Comparison of ENCODE assay signal across 7 mouse cellular contexts in the genomic region with DNA sequence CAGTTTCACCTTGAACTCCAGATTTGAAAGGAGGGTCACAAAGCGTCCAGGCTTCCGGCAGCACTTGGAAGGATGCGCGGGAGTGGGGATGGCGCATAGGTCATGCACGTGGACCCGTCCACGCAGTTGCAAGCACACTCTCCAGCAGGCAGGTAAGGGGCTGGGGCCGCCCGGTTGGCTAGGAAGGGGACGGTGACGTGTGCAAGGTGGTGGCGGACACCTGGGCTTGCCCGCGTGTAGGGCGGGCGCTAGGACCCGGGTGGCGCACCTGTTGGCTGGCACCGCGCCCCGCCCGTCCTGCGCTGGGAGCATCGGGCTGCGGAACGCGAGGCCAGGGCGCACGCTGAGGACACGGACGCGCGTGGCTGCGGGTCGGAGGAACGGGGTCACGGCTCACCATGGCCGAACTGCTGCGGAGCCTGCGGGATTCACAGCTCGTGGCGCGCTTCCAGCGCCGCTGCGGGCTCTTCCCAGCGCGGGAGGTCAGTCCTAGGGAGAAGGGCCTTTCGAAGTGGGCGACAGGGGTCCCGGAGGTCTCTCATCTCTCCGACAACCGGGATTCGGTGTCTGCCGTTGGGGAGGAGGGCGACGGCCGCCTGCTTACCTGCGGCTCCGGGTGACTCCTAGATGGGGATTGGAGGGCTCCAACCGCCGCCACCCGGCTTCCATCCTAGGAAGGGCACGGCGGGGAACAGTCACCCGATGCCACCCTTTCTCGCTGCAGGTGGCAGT. TPM values are rescaled to one million over a fixed set of nuclear protein-coding genes. Genes with fewer than 3 reads are reported as not detected.
DNase-seq lines count a peak whose midpoint lies in the region; ATAC-seq and TF ChIP-seq lines count a peak whose summit lies in the region.

A gene (plus strand): TSS at position 325 of the 732 bp plus-strand sequence.

- no peak for TF ChIP-seq CTCF in hindbrain, postnatal 0 days (IDR thresholded peaks at IDR 0.05; ENCODE audit: low read depth)

- H3K4me2 ChIP-seq in hindbrain, postnatal 0 days (ENCODE audit: low read depth, low read length) = peak within 1 kb of the TSS; percentile 84
- peak within 1 kb of the TSS; percentile 100 for H3K4me2 ChIP-seq in limb, embryonic 11.5 days (ENCODE audit: low read depth, severe bottlenecking)
- H3K4me2 ChIP-seq in midbrain, embryonic 16.5 days (ENCODE audit: low read length) = peak within 1 kb of the TSS; percentile 100

- H3K4me1 ChIP-seq in ES-E14 (ENCODE audit: control insufficient read depth in 2 of 2, insufficient read depth in 2 of 2, low read length in 2 of 2, poor library complexity in 1 of 2) = peaks cover 2% of the 10 kb centered on the region in 2 experiments; a peak in 1 of 4 replicates
- H3K4me1 ChIP-seq in forebrain, embryonic 10.5 days = peaks cover 32% of the 10 kb centered on the region
- peaks cover 11% of the 10 kb centered on the region for H3K4me1 ChIP-seq in hindbrain, postnatal 0 days (ENCODE audit: insufficient read depth, low read length)
- H3K4me1 ChIP-seq in limb, embryonic 11.5 days (ENCODE audit: control insufficient read depth, insufficient read depth, low read length) = peaks cover 12% of the 10 kb centered on the region
- peaks cover 23% of the 10 kb centered on the region for H3K4me1 ChIP-seq in midbrain, embryonic 16.5 days (ENCODE audit: control insufficient read depth, insufficient read depth, low read length)

- no peaks in the 10 kb centered on the region for H3K9me3 ChIP-seq in ES-E14 (ENCODE audit: control insufficient read depth, insufficient read depth, low read depth, low read length)
- H3K9me3 ChIP-seq in forebrain, embryonic 10.5 days = no peaks in the 10 kb centered on the region
- H3K9me3 ChIP-seq in hindbrain, postnatal 0 days (ENCODE audit: low read length) = no peaks in the 10 kb centered on the region
- no peaks in the 10 kb centered on the region for H3K9me3 ChIP-seq in limb, embryonic 11.5 days (ENCODE audit: control insufficient read depth, low read length)
- no peaks in the 10 kb centered on the region for H3K9me3 ChIP-seq in midbrain, embryonic 16.5 days (replicated peaks; ENCODE audit: control insufficient read depth, low read length, poor library complexity, severe bottlenecking)

- no peaks in the 10 kb centered on the region for H3K36me3 ChIP-seq in ES-E14 (ENCODE audit: control insufficient read depth, insufficient read depth, low read length, poor library complexity, severe bottlenecking)
- no peaks in the 10 kb centered on the region for H3K36me3 ChIP-seq in forebrain, embryonic 10.5 days (replicated peaks)
- no peaks in the 10 kb centered on the region for H3K36me3 ChIP-seq in hindbrain, postnatal 0 days (ENCODE audit: insufficient read depth, low read length)
- no peaks in the 10 kb centered on the region for H3K36me3 ChIP-seq in limb, embryonic 11.5 days (ENCODE audit: control insufficient read depth, insufficient read depth, low read length)
- H3K36me3 ChIP-seq in midbrain, embryonic 16.5 days (ENCODE audit: control insufficient read depth, insufficient read depth, low read length) = no peaks in the 10 kb centered on the region

- no peak for DNase-seq in ES-E14 (ENCODE audit: low read depth, low spot score)
- peak; percentile 39 for DNase-seq in adrenal gland, postnatal 25 days
- DNase-seq in forebrain, embryonic 10.5 days (ENCODE audit: extremely low spot score, low spot score) = peak; percentile 34
- peak; percentile 39 for DNase-seq in hindbrain, postnatal 0 days (ENCODE audit: low spot score)
- DNase-seq in limb, embryonic 11.5 days (ENCODE audit: low spot score) = peak; percentile 45
- peak; percentile 60 for DNase-seq in yolk sac, embryonic 10.5 days (ENCODE audit: low spot score)

- ATAC-seq in hindbrain, postnatal 0 days = peak; percentile 55
- ATAC-seq in limb, embryonic 11.5 days (ENCODE audit: insufficient number of reproducible peaks, low FRiP score, low TSS enrichment, low read depth) = peak; percentile 31; the same call in 1 of the 2 replicates
- peak; percentile 69 for ATAC-seq in midbrain, embryonic 16.5 days

- WGBS in forebrain, embryonic 10.5 days = under 1% methylated on average over 68 of the region's 68 CpGs
- WGBS in hindbrain, postnatal 0 days = under 1% methylated on average over 64 of the region's 68 CpGs
- under 1% methylated on average over 62 of the region's 68 CpGs for WGBS in limb, embryonic 11.5 days
- under 1% methylated on average over 65 of the region's 68 CpGs for WGBS in midbrain, embryonic 16.5 days

- peaks cover 82% of the 10 kb centered on the region for H3K27me3 ChIP-seq in forebrain, embryonic 10.5 days (ENCODE audit: poor library complexity, severe bottlenecking)
- 0 out of 2 replicates have a peak, but pooled peaks cover 10% of the 10 kb centered on the region for H3K27me3 ChIP-seq in hindbrain, postnatal 0 days (ENCODE audit: insufficient read depth, low read length)
- H3K27me3 ChIP-seq in limb, embryonic 11.5 days (ENCODE audit: control insufficient read depth, insufficient read depth, low read length) = peaks cover 21% of the 10 kb centered on the region
- peaks cover 7% of the 10 kb centered on the region for H3K27me3 ChIP-seq in midbrain, embryonic 16.5 days (ENCODE audit: control insufficient read depth, insufficient read depth, low read depth, low read length)

- in situ Hi-C loops in ES-E14 (cut with MboI; ENCODE audit: low sequenced_read_pairs in 2 of 2, unreplicated experiment in 2 of 2) = loop anchor here in 1 of 2 experiments (5.0 kb wide), 1 partner anchor 98 kb away; no protein-coding TSS in a partner anchor

- H3K27ac ChIP-seq in ES-E14 (ENCODE audit: insufficient read depth, low read depth, low read length, poor library complexity, severe bottlenecking) = no peak within 1 kb of the TSS
- peak within 1 kb of the TSS; percentile 78 for H3K27ac ChIP-seq in forebrain, embryonic 10.5 days
- no peak within 1 kb of the TSS for H3K27ac ChIP-seq in hindbrain, postnatal 0 days
- H3K27ac ChIP-seq in limb, embryonic 11.5 days (replicated peaks; ENCODE audit: low read depth, low read length) = no peak within 1 kb of the TSS
- no peak within 1 kb of the TSS for H3K27ac ChIP-seq in midbrain, embryonic 16.5 days (ENCODE audit: low read length)

- H3K9ac ChIP-seq in ES-E14 (ENCODE audit: insufficient read depth, low read depth, low read length, poor library complexity, severe bottlenecking) = peak within 1 kb of the TSS; percentile 39; the same call in 1 of the 2 replicates
- peak within 1 kb of the TSS; percentile 35 for H3K9ac ChIP-seq in hindbrain, postnatal 0 days (replicated peaks; ENCODE audit: low read length)
- peak within 1 kb of the TSS; percentile 23 for H3K9ac ChIP-seq in limb, embryonic 11.5 days (ENCODE audit: low read length)
- peak within 1 kb of the TSS; percentile 63 for H3K9ac ChIP-seq in midbrain, embryonic 16.5 days (ENCODE audit: low read depth, low read length)

- peak within 1 kb of the TSS; percentile 64 to 73 for H3K4me3 ChIP-seq in ES-E14 (ENCODE audit: insufficient read depth in 1 of 2, low read depth in 1 of 2, low read length in 2 of 2, poor library complexity in 1 of 2, severe bottlenecking in 1 of 2)
- peak within 1 kb of the TSS; percentile 77 for H3K4me3 ChIP-seq in forebrain, embryonic 10.5 days
- peak within 1 kb of the TSS; percentile 61 for H3K4me3 ChIP-seq in hindbrain, postnatal 0 days (ENCODE audit: low read length)
- H3K4me3 ChIP-seq in limb, embryonic 11.5 days (ENCODE audit: low read depth, low read length) = peak within 1 kb of the TSS; percentile 57
- peak within 1 kb of the TSS; percentile 74 for H3K4me3 ChIP-seq in midbrain, embryonic 16.5 days (ENCODE audit: low read depth, low read length)

TF ChIP-seq in ES-E14, 5 proteins besides CTCF, POLR2A, EP300 and RAD21:
- TF ChIP-seq ZNF384 (IDR thresholded peaks at IDR 0.05; ENCODE audit: low read depth, low read length) (no peak), HCFC1 (IDR thresholded peaks at IDR 0.05; ENCODE audit: borderline replicate concordance, insufficient read depth, low read length) (no peak), CHD2 (IDR thresholded peaks at IDR 0.05; ENCODE audit: low read depth, low read length) (no peak), MAFK (IDR thresholded peaks at IDR 0.05; ENCODE audit: insufficient read depth, low read depth, low read length) (no peak), ZC3H11A (IDR thresholded peaks at IDR 0.05; ENCODE audit: borderline replicate concordance, low read depth, low read length) (no peak)

RNA-seq across cellular contexts. Expression of the gene that starts here (rescaled TPM):
- 0.22 and 0.63 TPM in 2 replicates for total RNA-seq in ES-E14 (2012; rRNA removed)
- 0.79 and 0.90 TPM in 2 replicates for total RNA-seq in adrenal gland, postnatal 25 days (2021)
- polyA plus RNA-seq in forebrain, embryonic 10.5 days (2016; fragmentation: Nextera tagmentation; extraction: Ambion mirVana) = 5.9 and 7.5 TPM in 2 replicates
- 5.0 TPM in 2 replicates for total RNA-seq in hindbrain, postnatal 0 days (2014; rRNA removed)
- 2.8 and 3.3 TPM in 2 replicates for polyA plus RNA-seq in hindbrain, postnatal 0 days (2015; fragmentation: Nextera tagmentation; extraction: Ambion mirVana)
- 0.65 and 1.4 TPM in 2 replicates for polyA plus RNA-seq in limb, embryonic 11.5 days (2014; fragmentation: Nextera tagmentation; extraction: Ambion mirVana)
- 1.0 and 1.6 TPM in 2 replicates for polyA plus RNA-seq in midbrain, embryonic 16.5 days (2015; fragmentation: Nextera tagmentation; extraction: Ambion mirVana)

Comparison
In these comparisons a context has a peak if more than half of its experiments do, and no peak if none do; other contexts are left out.
1. Peak in DNase-seq in adrenal gland, postnatal 25 days; RNA of the gene not detected or under 1 TPM.